Mouse (Mus musculus): ENCODE measurements at regions not wholly inside any gene's neighbourhood (a gene's known extent, or its start where the extent isn't known, plus 50 kb on each side); places are given as distances from the start of the nearest gene placed in this dataset.

- DNase-seq (ENCODE audit: low spot score) = no peak
Measured at GRCm38 (mm10) chr13:115257345-115257744, 155.6 kb upstream of the Itga1 start.

- DNase-seq (ENCODE audit: low spot score) = no peak
Measured at GRCm38 (mm10) chr13:115252541-115252940, 150.8 kb upstream of the Itga1 start.

- DNase-seq (ENCODE audit: low spot score) = no peak
Measured at GRCm38 (mm10) chr13:115231981-115232380, 130.2 kb upstream of the Itga1 start.

- DNase-seq (ENCODE audit: low spot score) = peak; percentile 53
Measured at GRCm38 (mm10) chr13:115230494-115230893, 128.7 kb upstream of the Itga1 start.

- DNase-seq (ENCODE audit: low spot score) = no peak
Measured at GRCm38 (mm10) chr13:115226824-115227223, 125.1 kb upstream of the Itga1 start.

GRCm38 (mm10) chr13:115219701-115220100 lies 117.9 kb upstream of the Itga1 start:
- no peak for DNase-seq (ENCODE audit: low spot score)

GRCm38 (mm10) chr13:115211285-115211684 lies 109.5 kb upstream of the Itga1 start:
- no peak for DNase-seq (ENCODE audit: low spot score)

- DNase-seq (ENCODE audit: low spot score) = no peak
Measured at GRCm38 (mm10) chr13:115210643-115211208, 109.0 kb upstream of the Itga1 start.

- no peak for DNase-seq (ENCODE audit: low spot score)
Measured at GRCm38 (mm10) chr13:115209402-115210192, 107.8 kb upstream of the Itga1 start.

GRCm38 (mm10) chr13:115206723-115207122 lies 105.0 kb upstream of the Itga1 start:
- DNase-seq (ENCODE audit: low spot score) = no peak

GRCm38 (mm10) chr13:115199166-115199565 lies 97.4 kb upstream of the Itga1 start:
- DNase-seq (ENCODE audit: low spot score) = no peak

GRCm38 (mm10) chr13:115188066-115188465 lies 86.3 kb upstream of the Itga1 start:
- DNase-seq (ENCODE audit: low spot score) = no peak

GRCm38 (mm10) chr13:115187356-115187755 lies 85.6 kb upstream of the Itga1 start:
- no peak for DNase-seq (ENCODE audit: low spot score)

GRCm38 (mm10) chr13:115182211-115182870 lies 80.6 kb upstream of the Itga1 start:
- no peak for DNase-seq (ENCODE audit: low spot score)

GRCm38 (mm10) chr13:115178175-115178917 lies 76.6 kb upstream of the Itga1 start:
- DNase-seq (ENCODE audit: low spot score) = no peak

GRCm38 (mm10) chr13:115171347-115172062 lies 69.7 kb upstream of the Itga1 start:
- DNase-seq (ENCODE audit: low spot score) = no peak

GRCm38 (mm10) chr13:115165981-115166380 lies 64.2 kb upstream of the Itga1 start:
- DNase-seq (ENCODE audit: low spot score) = no peak

GRCm38 (mm10) chr13:115162689-115163413 lies 61.1 kb upstream of the Itga1 start:
- no peak for DNase-seq (ENCODE audit: low spot score)

GRCm38 (mm10) chr13:115159386-115159785 lies 57.6 kb upstream of the Itga1 start:
- DNase-seq (ENCODE audit: low spot score) = no peak
